Mouse (Mus musculus) CD4-positive naive resting alpha-beta T cell, adult 76 days (primary cell): ENCODE data around the gene Gm5485. TPM values are rescaled to one million over a fixed set of nuclear protein-coding genes. Genes with fewer than 3 reads are reported as not detected.

Experiments
- total RNA-seq: library from RNA; stranded (reverse); gene quantifications from one replicate; pipeline ENCODE4 v1.2.4, GENCODE M21; 2023

Gene Gm5485
- total RNA-seq, result not detected

DNA sequence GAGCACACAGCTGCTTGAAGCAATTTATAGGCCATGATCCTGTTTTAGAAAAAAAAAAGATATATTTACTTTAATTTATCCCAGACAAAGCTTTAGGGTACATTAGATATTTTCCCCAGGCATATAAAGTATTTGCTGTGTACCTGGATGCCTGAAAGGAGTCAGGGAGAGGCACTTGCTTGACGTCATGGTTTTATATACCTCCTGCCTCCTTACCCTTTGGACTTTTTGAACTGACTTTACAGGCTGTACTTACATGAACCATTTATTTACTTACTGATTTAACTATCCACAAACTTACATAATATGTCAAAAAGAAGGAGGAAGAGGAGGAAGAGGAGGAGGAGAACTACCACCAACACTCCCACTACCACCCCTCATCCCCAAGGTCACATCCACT is at the start of gene Gm5485:
TSS of gene Gm5485 (minus strand) at position 171 of the 400 bp plus-strand sequence.

DNA sequence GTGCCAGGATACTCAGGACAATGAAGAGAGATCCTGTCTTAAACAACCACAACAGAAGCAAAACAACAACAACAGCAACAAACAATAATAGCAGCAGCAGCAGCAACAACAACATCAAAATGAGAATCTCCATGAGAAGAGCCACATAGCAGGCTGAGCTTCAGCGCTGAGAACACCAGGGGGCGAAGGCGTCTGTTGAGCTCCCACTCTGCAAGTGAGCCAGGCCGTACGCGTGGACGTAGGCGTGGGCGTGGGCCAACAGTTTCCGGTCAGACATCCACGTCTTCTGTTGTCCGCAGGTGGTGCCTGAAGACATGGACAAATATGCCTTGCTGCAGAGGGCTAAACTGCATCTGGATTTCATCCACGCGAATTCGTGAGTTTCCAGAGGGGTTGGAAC is 18.8 kb upstream of the Gm5485 start, which contains the start of gene Morc1:
TSS of gene Morc1 (plus strand) at position 211 of the 400 bp plus-strand sequence.

Other genes starting within 250 kb of the Gm5485 start
- gene Dppa4, start 128.7 kb downstream of the Gm5485 start, total RNA-seq, result not detected
- gene Dppa2, start 108.5 kb downstream of the Gm5485 start, total RNA-seq, result not detected
- not detected for gene Morc1, start 18.8 kb upstream of the Gm5485 start, total RNA-seq